Mouse (Mus musculus) neural tube, embryonic 10.5 days (tissue): ENCODE measurements around the gene Rara.

ENCODE experiments used
- DNase-seq: peaks from one replicate; pipeline ENCODE4 v3.0.0-alpha.2; 2017; ENCODE audit warnings: low spot score; ENCODE audit errors: extremely low spot score

Rara gene

DNA sequence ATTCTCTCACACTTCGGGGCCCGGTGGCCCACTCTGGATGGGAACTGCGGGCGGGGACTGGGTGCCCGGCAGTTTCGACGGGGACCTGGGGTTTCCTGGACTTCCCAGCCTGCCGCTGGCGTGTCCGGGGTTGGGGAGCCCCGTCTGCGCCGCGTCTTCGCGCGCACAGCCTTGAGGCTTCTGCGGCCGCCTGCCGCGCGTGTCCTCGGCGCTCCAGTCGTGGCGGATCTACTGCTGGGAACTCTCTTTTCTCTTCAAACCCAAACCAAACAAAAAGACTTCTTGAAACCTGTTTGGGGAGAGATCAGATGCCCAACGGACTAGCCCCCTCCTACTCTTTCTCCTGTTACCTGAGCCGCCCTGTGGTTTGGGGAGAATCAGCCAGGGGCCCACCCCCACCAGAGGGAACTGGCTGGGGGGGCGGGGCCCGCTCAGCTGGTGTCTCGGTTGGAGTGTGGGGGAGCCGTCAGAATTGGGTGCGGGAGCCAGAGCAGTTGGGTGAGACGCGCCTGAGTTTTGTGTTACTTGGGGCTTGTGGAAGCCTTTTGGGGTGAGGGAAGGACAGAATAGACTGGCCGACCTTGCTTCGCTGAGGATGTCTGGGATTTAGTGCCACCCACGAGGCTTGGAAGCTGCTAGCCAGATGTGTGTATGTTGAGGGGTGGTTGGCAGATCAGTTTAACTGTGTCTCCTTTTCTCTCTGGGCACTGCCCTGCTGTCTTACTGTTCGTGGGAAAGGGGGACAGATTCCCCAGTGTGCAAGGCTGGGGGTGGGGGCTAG, 10.5 kb downstream of the Rara start:
- peak; percentile 55 for DNase-seq

DNA sequence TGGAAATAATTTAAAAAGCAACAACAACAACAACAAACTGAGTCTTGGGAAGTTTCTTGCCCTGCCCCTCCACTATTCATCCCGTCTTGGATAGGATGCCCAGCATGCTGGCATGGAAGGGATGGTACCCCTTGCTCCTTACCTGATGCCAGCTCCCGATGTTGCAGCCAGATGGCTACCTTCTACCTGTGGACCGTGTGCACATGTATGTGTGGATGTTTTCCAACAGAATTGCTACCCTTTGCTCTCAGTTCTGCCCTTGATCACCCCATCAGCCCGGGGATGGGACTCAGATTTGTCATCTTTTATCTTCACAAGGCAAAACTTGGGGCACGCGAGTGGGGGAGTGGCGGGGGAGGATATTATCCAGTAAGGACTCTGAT, 11.1 kb downstream of the Rara start:
- no peak for DNase-seq

DNA sequence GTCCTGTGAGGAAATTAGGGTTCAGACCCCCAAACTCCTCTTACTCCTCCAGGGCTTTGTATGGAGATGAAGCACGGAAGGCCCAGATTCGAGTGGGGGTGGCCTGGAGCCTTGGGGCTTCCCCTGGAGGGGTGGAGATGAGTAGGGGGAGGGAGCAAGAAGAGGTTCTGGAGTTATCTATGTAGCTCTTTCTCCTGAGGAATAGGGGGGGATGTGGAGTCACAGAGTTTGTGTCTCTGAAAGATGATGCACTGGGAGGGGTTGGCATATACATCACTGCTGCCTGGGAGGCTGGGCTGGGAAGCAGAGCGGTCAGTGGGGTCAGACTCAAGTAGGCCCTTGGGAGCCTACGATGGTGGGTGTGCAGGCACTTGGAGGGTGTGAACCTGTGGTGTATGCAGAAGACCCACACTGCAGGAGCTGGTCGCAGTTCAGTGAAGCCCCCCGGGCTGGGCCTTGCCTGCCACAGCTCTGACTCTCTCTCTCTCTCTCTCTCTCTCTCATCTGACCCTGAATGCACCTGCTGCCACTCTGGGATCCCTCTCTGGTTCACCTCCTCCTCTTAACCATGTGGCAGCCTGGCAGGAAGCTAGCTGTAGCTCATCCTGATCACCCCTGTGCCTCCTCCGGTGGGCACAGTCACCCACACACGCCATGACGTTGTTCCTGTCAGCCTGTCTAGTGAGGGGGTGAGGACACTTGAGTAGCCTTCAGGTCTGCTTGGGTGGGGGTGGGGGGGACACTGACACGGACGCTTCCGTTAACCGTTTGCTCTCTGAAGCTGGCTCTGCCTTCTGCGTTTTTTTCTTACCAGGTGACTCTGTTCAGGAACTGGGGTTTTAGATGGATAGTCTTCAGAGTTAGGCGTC, 11.7 kb downstream of the Rara start:
- no peak for DNase-seq

DNA sequence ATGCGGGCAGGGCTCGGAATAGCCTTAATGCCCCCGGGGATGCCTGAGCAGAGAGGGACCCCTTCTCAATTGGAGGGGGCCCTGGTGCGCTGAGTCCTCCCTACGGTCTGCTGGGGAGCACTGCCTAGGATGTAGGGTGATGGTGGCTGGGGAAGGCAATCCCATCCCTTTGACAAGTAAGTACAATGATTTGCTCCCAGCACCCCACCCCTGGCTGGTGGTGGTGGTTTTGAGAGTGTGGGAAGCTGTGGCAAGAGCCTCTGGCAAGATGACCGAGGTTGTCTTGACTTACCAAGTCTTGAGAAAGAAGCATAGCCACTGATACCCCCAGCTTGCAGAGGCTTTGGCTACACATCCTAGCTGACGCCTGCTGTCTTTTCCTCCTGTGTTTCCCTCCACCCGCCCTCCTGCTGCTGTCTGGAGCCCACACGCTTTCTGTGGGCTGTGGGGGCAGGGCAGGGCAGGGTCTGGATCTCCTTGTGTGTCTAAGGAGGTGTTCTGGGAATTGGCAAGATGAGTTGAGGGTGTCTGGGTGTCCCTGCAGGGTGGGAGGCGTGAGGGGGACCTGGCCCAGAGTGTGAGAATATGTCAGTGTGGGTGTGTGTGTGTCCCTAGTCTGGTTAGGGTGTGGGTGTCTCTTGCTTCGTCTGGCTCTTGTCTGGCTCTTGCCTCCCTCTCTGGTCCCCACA, 12.5 kb downstream of the Rara start:
- DNase-seq: no peak

DNA sequence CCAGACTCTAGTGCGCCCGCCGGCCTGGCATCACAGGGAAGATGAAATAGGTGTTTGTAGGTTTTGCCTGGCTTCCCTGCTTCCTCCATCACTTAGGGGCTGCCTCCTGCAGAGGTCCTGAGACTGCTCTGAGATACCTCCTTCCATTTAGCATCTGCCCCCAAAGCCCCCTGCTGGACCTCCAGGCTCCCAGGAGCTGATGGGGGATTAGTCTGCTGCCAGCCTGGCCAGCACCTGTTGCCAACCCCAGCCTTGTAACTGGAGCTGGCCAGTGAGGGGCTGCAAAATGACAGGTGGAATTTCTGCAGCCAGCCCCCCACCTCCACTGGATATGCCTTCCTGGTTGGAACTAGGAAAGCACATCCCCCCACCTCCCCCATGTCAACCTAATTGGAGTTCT, 13.2 kb downstream of the Rara start:
- no peak for DNase-seq

DNA sequence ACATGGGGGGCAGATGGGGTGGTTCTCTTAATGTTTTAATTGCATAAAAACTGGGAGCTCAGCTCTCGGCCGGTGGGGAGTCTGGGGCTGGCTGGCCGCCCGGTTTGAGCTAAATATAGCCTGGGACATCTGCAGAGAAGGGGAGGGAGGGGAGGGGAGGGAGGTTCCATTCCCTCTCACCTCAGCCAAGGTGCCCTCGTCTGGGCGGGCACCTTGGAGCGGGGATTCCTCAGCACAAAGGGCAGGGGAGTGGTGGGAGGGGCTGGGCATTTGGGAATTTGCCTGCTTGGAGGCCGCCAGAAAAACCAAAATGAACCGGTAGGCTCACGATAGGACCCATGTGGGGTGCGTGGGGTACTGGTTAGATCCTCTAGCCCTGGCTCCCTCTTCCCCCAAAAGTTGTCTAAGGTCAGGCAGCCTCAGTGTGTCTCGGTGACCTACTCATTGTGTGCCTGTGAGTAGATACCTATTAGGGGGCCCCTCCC, 13.8 kb downstream of the Rara start:
- DNase-seq: no peak

DNA sequence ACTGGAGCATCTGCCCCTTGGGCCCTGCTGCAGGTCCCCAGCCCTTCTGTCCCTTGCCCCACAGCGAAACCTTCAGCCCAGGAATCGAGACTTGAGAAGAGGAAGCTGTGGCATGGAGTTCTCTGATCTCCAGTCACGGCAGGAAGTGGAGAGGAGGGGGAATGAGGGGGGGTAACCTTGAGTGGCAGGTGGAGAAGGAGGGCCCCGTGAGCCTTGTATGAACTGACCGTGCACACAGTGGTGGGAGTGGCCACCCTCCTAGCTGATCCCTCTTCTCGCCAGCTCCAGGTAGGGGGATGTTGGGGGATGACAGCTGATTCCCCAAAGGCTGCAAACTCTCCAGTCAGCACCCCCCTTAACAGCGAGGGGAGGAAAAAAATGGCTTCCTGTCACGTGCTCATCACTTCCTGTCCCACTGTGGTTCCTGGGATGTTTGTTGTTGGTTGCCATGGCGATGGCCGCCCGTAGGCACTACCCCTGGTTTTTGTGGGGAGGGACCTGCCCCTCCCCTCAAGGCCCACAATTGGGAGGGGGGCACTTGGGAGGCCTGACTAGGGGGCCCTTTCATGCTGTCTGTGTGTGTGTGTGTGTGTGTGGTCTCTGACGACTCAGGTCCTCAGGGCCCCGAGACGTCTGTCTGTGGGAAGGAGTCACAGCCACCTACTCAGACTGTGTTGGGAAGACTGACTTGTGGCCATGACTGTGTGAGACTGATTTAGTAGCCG, 14.4 kb downstream of the Rara start:
- DNase-seq: peak; percentile 87

DNA sequence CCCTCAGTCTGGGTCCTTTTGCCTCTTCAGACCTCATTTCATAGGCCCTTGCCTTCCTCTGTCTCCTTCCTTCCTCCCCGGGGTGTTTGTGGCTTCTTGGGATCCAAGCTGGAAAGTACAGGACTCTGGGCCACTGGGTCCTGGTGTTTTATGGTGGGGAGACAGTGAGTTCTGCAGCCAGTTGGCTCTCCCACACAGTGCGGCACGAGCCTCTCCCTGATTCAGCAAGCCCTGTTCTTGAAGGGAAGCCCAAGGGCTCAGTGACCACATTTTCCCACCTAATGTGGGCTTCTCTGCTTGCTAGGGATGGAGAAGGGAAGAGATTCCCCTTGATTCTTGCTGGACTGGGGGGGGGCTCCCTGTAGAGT, 14.9 kb downstream of the Rara start:
- DNase-seq: no peak

DNA sequence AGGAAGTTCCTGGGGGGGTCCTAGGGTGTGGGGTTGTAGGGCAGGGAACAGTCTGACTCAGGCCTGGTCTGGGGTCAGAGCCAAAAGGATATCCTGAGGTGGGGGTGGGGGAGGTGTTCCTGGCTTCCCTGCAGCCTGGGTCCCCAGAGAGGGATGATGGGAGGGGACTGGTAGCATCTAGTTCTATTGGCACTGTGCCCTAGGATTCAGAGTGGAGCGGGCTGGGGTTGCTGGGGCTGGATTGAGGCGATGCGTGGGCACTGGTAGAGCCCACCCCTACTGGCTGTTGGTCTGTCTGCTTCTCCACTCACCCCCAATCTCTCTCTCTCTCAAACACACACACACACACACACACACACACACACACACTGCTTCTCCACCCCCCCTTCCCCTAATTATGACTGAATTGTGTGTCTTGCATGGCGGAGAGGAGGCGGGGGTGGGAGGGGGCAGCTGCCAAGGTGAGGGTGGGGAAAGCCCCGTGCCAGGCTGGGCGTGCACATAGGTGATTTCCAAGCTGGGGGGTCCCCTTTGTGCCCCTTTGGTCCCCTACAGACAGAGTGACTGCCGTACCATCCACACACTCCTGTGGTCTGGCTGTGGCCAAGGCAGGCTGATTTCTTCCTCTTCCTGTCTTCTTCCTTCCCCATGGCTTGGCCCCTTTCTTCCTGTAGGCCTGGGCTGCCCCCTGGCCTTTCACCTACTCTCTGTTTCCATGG, 15.5 kb downstream of the Rara start:
- DNase-seq: no peak

DNA sequence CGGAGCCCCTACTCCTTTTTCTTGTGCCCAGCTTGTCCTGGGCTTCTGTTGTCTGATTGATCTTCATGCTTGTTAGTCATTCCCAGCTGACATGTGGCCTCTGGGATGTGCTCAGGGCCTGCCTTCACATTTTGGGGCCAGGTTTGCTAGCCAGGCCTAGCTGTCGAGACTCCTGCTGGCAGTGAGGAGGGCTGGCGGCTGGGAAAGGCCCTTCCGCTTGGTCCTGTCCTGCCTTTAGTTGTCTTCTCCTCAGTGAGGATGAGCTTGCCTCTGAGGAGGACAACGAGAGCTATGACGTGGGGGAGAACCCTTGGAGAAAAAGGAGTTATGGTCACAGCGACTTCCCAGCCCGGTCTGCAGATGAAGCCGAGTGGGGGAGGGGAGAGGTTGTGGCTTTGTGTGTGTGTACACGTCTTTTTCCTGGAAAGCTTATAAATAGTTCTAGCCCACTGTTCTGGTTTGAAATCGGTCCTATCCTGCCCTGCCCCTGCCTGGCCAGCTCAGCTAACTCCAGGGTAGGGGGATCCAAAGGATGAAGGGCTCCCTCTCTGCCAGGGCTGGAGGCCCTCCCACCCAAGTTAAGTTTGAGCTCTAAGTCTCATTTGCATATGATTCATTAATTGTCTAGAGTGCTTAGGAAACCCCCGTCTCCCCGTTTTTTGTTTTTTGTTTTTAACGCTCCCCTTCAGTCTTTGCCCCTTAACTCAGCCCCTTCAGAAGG, 16.3 kb downstream of the Rara start:
- DNase-seq: no peak

DNA sequence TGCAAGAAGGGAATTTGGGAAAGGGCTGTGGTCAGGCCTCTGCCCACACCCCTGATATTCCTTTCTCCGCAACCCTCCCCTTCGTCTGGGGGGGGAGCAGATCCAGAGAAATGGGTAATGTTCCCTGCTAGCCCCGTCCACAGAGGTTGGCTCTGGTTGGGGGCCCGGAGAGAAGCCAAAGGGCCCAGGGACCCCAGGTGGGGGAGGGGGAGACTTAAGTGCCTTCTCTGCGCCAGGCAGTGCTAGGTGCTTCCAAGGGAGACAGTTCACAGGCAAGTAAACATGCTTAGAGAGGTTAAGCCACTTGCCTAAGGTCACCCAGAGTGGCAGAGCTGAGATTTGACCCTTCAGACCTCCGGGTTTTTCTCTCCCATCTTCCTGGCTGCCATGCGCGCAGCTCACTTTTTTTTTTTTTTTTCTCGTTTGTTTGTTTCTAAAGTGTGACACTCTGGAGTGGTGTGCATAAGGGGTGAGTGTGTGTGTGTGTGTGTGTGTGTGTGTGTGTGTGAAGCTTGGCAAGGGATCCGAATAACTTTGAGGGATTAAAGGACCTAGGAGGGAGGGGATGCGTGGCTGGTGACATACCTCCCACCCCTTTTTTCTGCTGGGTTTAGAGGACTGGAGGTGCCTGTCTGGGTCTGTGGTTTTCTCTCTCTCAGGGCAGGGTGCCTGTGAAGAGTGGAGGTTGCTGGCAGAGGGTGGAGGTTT, 17.4 kb downstream of the Rara start:
- no peak for DNase-seq

DNA sequence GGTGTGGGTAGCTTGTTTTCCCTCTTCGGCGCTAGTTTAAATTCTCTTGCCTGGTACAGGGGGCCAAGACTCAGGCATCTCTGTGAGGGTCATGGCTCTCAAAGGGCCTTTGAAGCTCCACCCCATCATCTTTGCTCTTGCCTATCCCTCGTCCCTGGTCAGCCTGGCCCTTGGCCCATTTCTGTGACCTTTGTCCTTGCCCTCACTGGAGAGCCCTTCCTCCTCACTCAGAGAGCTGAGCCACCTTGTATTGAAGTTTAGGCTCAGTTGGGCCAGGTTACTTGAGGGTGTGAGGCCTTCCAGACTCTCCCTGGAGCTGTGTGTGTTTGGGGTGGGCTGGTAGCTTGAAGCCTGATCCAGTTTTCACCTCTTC, 18.0 kb downstream of the Rara start:
- DNase-seq: no peak

DNA sequence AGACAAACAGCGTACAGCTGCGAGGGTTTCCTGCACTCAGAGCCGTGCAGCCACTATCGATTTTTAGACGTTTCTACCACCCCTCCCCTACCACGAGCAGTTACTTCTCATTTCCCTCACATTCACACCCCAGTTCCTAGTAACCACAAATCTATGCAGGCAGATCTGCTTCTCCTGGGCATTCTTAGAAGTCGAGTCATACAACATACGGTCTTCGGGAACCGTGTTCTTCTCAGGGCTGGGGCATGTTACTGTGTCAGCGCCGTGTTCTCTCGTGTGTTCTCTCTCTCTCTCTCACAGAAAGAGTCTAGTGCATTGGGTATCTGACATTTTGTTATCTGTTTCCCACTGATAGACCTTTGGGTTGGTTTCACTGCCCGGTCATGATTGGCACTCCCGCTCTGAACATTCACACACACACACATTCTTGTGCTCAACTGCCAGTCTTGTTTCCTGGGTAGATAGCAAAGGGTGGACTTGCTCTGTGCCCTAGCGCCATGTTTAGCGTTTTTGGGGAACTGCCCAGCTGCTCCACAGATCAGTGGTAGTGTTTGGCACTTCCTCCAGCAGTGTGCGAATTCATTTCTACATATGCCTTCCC, 20.5 kb downstream of the Rara start:
- no peak for DNase-seq

DNA sequence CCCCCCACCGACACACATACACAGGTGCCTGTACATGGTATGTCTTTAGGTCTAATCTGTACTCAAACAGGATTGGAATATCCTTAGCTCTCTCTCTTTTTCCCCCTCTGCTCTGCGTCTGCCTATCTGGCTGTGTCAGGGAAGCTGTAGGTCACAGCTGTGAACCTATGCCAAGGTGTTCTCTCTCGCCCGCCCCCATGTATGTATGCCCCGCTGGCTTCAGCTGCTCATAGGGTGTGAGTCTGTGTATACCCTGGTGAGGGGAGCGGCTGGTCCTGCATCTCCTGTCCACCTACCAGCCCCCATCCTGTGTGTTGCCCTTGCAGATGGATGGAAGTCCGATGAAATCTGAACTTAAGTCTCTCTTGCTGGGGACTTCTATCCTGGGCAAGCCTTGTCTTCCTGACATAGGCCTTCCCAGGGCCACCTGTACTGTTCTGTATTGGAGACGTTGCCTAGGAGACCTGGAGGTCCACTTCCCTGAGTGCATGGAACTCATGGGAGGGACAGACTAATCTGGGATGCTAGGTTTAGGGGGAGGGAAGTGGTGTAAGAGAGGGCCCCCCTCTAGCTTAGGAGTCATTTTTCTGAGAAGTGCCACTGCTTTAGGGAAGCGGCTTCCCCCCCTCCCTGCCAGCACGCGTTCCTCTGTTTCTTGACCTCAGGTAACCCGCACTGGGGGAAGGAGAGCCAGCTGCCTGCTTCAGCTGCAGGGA, 21.8 kb downstream of the Rara start:
- no peak for DNase-seq

DNA sequence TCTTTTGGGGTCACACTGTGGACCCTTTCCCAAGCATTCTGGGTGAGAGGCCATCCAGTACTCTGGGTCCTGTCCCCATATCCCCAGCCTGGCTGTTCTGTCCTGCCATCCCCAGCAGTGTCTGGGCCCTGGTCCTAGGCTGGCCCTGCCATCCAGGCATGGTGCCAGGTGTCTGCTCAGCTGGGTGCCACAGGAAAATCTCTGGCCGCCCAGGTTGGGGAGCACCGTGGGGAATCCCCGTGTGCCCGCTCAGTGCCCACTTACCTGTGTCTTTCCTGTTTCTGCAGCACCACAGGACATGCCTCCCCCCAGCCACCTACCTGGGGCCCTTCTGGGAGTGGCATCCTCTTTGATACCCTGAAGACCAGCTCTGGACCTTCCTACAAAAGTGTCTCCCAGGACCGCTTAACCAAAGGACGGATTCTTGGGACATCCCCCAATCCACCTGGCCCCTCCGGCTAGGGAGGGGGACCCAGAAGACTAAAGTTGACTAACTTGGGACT, 22.4 kb downstream of the Rara start:
- no peak for DNase-seq

DNA sequence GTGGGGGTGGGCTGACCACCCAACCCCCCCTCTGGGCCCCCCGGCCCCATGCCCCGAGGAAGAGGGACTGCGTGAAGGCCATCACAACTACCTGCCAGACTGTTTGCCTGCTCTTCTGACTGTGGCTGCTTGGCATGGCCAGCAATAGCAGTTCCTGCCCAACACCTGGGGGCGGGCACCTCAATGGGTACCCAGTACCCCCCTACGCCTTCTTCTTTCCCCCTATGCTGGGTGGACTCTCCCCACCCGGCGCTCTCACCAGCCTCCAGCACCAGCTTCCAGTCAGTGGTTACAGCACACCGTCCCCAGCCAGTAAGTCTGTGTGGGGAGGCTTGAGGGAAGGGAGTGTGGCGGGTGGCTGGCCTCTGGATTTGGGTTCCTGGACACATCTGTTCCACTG, 22.9 kb downstream of the Rara start:
- DNase-seq: no peak

DNA sequence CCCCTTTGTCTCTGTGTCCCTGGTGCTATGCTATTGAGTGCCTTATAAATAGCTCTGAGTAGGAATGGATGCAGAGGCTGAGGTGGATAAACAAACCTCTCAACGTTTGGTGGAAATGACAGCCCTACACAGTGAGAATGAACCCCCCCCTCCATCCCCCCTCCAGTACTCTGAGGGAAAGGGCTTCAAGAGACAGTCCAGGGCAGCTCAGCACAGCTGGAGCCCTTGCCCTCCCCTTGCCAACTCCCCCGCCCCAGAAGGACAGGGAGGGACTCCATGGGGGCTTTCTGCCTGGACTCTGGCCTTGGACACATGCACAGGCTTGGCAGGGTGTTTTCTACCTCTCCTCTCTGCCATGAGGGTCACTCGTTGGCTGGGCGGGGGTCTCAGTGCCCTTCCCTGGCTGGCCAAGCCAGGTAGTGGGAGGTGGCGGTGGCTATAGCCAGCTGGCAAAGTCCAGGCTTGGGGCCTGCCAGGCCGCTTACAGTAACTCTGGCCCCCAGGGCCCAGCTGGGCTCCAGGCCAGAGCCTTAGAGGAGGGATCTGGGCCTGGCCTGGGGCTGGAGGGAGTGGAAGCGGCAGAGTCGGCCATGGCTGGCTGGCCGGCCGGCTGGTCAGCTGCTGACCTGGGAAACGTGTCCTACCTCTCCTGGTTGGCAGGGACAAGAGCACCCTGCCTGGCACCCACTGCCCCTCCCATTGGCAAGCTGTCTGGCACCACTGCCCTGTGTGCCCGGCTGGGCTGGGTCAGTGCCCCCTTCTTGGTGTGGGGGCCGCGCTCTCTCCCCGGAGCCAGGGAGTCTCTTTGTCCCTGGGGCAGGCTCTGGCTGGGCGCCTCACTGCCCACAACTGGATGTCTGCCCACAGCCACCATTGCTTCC, 23.6 kb downstream of the Rara start:
- no peak for DNase-seq
